Mouse (Mus musculus) thymus, adult 2 months (tissue): ENCODE measurements around the gene Atg101. TPM values are rescaled to one million over a fixed set of nuclear protein-coding genes. Genes with fewer than 3 reads are reported as not detected.

Experiments
- DNase-seq: peaks from one replicate; pipeline ENCODE4 v3.0.0; 2021
- H3K27ac ChIP-seq: fragments of 200-500 bp; 2 replicates; pipeline ENCODE4 v1.5.1; 2012; ENCODE audit warnings: low read length, control low read depth; ENCODE audit not compliant: control insufficient read depth, insufficient read depth
- H3K27me3 ChIP-seq: fragments of 200-500 bp; 2 replicates; pipeline ENCODE4 v1.6.1; 2012; ENCODE audit warnings: mild to moderate bottlenecking, low read length, moderate library complexity, mixed read lengths; ENCODE audit not compliant: control insufficient read depth, insufficient read depth
- H3K36me3 ChIP-seq: fragments of 200-500 bp; 2 replicates; pipeline ENCODE4 v1.6.1; 2012; ENCODE audit warnings: mild to moderate bottlenecking, low read length, moderate library complexity; ENCODE audit not compliant: control insufficient read depth, insufficient read depth
- H3K4me1 ChIP-seq: fragments of 200-500 bp; replicated peaks from 2 replicates; pipeline ENCODE4 v1.6.1; 2012; ENCODE audit warnings: low read length; ENCODE audit not compliant: control insufficient read depth, insufficient read depth
- H3K4me3 ChIP-seq: fragments of 200-500 bp; 2 replicates; pipeline ENCODE4 v1.5.1; 2012; ENCODE audit warnings: mild to moderate bottlenecking, low read length, control low read depth, moderate library complexity; ENCODE audit not compliant: control insufficient read depth, insufficient read depth
- CTCF ChIP-seq: fragments of 200-500 bp; IDR thresholded peaks from 2 replicates; pipeline ENCODE4 v1.5.1; 2012; ENCODE audit warnings: mild to moderate bottlenecking, control low read depth, low read length, moderate library complexity, borderline replicate concordance; ENCODE audit not compliant: control insufficient read depth, poor library complexity, insufficient read depth; ENCODE audit errors: extremely low read depth
- POLR2A ChIP-seq: fragments of 200-500 bp; IDR thresholded peaks from 2 replicates; pipeline ENCODE4 v1.6.1; 2012; ENCODE audit warnings: mild to moderate bottlenecking, low read length, control low read depth, moderate library complexity; ENCODE audit not compliant: control insufficient read depth, poor library complexity, insufficient read depth; ENCODE audit errors: extremely low read depth
- WGBS: fragments of 180-500 bp; shearing (Covaris S2); methylation state at CpG from one replicate; pipeline ENCODE4 v1.1.7; 2018; 5-methylcytosine and 5-hydroxymethylcytosine counted together
- polyA plus RNA-seq: library from polyadenylated mRNA; depleted of rRNA; stranded (reverse); fragments of >200 nt; gene quantifications from 2 replicates; pipeline ENCODE4 v1.2.3, GENCODE M21; 2012

Gene Atg101
- polyA plus RNA-seq, 1 experiment = 75.2 TPM

DNA sequence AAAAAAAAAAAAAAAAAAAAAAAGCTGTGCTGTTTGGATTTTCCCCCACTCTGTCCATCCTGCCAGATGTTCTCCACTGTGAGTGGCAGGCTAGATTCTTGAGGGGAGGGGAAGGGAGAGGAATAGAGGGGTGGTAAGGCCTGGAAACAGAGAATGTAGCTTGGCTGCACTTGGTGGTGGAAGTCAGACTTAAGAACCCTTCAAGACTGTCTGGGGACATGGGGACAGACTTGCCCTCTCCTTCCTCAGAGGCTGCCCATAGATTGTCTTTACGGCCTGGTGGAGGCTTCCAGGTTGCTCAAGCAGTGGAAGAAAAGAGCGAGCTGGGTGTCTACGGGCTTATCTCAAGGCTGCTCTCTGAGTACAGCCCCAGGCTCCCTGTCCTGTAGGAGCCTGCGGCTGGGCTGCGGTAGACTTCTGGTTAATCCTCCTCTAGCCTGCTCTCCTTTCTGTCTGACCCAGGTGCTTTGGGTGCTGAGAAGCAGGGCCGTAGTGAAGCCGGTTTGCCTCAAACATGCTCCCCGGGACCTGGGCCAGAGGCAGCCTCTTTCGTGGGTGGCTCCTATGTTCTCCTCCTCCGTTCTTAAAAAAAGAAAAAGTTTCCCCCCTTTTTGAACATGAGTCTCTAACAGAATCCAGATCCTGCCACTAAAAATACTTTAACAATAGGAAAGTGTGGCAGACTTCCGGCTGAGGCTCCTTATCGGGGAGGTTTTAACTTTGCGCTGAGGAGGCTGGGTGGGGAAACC, 23.0 kb upstream of the Atg101 start:
- H3K27me3 ChIP-seq = no peaks in the 10 kb centered on the region
- peak overlapping the region; percentile 35; the same call in 1 of the 2 replicates for H3K27ac ChIP-seq
- DNase-seq = no peak
- no peak overlapping the region for H3K4me3 ChIP-seq
- 20% methylated on average over 13 of the region's 13 CpGs for WGBS
- H3K4me1 ChIP-seq = peaks cover 81% of the 10 kb centered on the region
- TF ChIP-seq POLR2A = no peak
- TF ChIP-seq CTCF = no peak
- no peaks in the 10 kb centered on the region for H3K36me3 ChIP-seq

DNA sequence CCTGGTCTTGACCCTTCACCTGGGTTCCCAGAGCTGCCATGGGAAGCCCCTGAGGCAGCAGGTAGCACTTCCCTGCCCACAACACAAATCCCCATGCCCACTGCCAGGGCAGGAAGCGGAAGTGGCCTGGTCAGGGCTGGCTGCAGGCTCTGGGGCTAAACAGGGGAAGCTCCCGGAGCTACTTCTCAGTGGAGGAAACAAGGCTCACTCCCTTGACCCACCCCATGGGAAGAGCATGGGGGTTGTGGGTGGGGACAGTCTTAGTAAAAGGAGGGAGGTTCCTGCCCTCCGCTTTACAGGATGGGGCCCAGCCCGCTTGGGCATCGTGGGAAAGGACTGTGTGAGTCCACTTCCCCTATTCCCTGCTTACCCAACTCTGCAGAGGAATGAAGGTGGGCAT, 21.6 kb upstream of the Atg101 start:
- Histone ChIP-seq H3K27ac (no peak overlapping the region), H3K4me3 (no peak overlapping the region), H3K36me3 (no peaks in the 10 kb centered on the region), H3K27me3 (no peaks in the 10 kb centered on the region), H3K4me1 (peaks cover 81% of the 10 kb centered on the region)
- TF ChIP-seq CTCF (no peak), POLR2A (no peak)
- DNase-seq = no peak
- WGBS = 44% methylated on average over 5 of the region's 5 CpGs

DNA sequence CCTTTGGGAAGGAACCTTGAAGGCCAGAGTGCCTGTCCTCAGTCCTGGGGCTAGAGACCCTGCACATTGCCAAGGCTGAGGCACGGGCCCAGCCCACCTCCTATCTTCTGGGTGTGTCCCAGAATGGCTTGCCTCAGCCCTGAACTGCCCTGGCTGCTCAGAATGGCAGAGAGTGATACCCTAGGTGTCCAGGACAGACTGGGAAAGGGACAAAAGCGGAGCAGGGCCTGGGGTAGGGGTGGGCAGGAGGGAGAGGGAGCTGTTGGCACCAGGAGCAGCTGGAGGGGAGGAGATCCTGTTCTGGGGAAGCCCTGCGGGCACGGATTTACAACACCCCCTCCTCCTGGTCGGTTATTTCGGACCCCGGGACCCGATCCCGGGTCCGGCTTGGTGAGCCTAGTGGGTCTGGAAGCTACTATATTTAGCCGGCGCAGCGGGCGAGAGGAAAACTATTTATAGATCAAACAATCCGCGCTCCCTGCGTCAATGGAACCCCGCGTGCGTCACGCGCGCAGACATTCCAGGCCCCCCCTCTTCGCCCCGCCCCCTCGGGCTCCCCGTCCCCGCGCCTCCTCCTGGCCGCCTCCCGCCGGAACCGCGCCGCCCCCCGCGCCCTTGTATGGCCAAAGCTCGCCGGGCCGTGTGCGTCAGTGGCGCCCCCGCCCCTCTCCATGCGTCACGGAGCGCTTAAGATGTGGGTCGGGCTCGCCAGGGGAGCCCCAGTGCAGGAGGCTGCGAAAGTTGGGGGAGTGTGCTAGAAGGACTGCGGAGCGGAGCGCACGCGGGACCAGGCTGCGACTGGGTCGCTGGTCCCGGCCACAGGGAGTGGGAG, 17.7 kb upstream of the Atg101 start:
- no peak overlapping the region; the same call in 1 of the 2 replicates for H3K27ac ChIP-seq
- 5% methylated on average over 54 of the region's 57 CpGs for WGBS
- TF ChIP-seq POLR2A (peak; percentile 72), CTCF (no peak)
- H3K4me1 ChIP-seq = peaks cover 69% of the 10 kb centered on the region
- H3K4me3 ChIP-seq = peak overlapping the region; percentile 62
- DNase-seq = peak; percentile 85
- no peaks in the 10 kb centered on the region for H3K27me3 ChIP-seq
- peaks cover 8% of the 10 kb centered on the region; the same call in 1 of the 2 replicates for H3K36me3 ChIP-seq

DNA sequence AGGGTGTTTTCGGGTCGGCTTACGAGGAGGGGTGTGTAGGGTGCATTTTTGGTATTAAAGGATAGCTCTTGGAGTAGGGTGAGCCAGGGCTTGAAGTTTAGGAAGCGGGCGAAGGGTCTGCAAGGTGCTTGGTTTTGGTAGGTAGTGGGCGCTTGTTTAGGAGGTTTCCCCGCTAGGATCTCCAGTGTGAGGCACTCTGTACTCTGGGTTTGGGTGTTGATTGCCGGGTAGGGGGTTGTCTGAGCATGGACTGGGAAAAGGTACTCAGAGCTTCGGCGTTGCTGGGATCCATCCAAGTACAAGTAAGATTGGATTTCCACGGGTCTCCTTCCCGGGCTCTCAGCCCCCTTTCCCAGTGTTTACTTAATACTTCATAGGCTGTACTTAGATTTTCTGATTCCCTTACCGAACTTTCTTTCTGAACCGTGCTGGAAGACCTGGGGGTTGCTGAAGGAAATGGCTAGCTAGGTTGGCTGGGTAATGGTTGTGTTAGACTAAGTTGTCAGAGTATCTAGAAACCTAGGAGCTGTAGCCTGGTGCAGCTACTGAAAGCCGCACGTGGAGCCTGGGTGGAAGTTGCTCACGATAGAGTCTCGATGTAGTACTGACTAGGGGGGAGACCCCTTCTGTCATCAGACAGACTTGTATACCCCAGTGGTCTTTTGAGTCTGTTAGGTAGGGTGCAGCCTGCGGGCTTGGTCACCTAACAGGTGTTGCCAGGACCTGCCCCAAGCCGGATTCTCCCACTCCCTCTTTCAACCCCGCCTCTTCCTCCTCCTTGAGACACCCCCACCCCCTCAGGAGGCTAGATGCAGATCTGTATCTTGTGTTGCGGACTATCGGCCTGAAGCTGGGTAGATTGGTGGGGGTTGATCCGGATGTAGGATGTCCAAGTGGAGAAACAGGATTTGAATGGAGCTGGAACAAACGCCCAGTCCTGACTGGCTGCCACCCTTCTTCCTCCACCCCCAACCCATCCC, 16.7 kb upstream of the Atg101 start:
- peak; percentile 53 for DNase-seq

DNA sequence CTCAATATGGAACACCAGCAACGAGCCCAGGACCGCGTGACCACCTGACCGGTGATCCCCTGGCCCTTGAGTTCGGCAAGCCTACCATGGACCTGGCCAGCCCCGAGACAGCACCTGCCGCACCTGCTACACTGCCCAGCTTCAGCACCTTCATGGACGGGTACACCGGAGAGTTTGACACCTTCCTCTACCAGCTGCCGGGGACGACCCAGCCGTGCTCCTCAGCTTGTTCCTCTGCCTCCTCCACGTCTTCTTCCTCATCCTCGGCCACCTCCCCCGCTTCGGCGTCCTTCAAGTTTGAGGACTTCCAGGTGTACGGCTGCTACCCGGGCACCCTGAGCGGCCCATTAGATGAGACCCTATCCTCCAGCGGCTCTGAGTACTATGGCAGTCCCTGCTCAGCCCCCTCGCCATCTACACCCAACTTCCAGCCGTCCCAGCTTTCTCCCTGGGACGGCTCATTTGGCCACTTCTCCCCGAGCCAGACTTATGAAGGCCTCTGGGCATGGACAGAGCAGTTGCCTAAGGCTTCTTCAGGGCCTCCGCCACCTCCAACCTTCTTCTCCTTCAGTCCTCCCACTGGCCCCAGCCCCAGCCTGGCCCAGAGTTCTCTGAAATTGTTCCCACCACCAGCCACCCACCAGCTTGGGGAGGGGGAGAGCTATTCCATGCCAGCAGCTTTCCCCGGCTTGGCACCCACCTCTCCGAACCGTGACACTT, 13.8 kb upstream of the Atg101 start:
- peaks cover 16% of the 10 kb centered on the region for H3K36me3 ChIP-seq
- no peaks in the 10 kb centered on the region for H3K27me3 ChIP-seq
- peaks cover 44% of the 10 kb centered on the region for H3K4me1 ChIP-seq
- 96% methylated on average over 29 of the region's 29 CpGs for WGBS
- TF ChIP-seq CTCF (no peak), POLR2A (no peak)
- no peak for DNase-seq
- peak overlapping the region; percentile 17; the same call in 1 of the 2 replicates for H3K4me3 ChIP-seq
- no peak overlapping the region for H3K27ac ChIP-seq

More for the DNA sequence above, 16.7 kb upstream of the Atg101 start:
- Histone ChIP-seq H3K27me3 (no peaks in the 10 kb centered on the region), H3K4me1 (peaks cover 59% of the 10 kb centered on the region), H3K36me3 (peaks cover 15% of the 10 kb centered on the region), H3K27ac (peak overlapping the region; percentile 30; the same call in 1 of the 2 replicates), H3K4me3 (peak overlapping the region; percentile 62)
- TF ChIP-seq CTCF (no peak), POLR2A (peak; percentile 20; the same call in 1 of the 2 replicates)
- WGBS = 1% methylated on average over 25 of the region's 25 CpGs
